Mouse (Mus musculus) CH12F3 (cell line): ENCODE measurements around the gene Tceanc2.

ENCODE experiments used
- in situ Hi-C: fragments of 300-500 bp; cut with MboI; formaldehyde crosslinking; loops from 2 replicates; pipeline ENCODE4 v1.14.3; 2020; ENCODE audit warnings: low sequenced_read_pairs

Tceanc2 gene

DNA sequence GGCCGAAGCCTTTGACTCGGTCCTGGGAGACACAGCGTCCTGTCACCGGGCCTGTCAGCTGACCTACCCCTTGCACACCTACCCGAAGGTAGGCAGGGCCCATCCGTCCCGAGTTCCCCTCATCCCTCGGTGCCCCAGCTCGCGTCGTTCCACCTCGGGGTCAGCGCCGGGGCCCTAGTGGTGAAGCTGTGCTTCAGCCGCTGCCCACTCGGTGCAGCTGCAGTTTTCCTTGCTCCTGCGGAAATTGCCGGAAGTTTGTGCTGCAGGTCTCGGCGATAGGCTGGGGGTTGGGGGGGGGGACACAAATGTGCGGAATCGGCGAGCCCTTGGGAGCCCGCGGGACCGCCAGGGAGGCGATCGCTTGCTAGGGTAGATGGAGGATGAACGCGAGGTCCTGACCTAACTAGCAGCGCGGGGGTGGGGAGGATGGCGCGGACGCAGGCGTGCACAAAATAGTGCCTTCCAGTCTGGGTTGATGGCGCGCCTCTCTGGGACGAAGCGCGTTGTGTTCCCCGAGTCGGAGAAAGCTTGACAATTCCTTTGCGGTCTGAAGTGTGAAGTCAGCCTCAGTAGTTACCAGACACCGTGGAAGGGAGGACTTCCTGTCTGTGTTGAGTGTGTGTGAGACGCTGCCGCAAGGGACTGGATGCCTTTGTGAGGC is at the start of gene Tceanc2:
Gene Tceanc2, minus strand, starts transcription at position 287 of the 661 bp plus-strand sequence.
- in situ Hi-C loops = no loop called here

DNA sequence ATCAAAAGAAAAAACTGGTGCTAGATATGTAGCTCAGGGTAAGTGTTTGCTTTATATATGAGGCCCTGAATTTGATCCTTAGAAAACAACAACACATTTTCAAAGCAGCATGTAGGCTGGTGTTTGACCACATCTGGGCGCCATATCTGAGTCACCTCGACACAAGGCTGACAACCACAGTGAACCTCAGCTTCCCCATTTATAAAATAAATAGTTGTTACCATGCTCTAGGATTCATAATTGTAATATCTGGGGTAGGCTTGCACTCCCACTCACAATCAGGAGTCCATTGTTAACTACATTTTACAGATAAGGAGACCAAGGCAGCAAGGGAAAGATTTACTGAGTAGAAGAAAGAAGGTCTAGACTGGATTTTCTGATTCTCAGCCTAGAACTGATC is 47.4 kb upstream of the Tceanc2 start:
- in situ Hi-C loops = no loop called here

- in situ Hi-C loops = no loop called here
Observed at GRCm38 (mm10) chr4:107223225-107224204, 44.6 kb upstream of the Tceanc2 start.

DNA sequence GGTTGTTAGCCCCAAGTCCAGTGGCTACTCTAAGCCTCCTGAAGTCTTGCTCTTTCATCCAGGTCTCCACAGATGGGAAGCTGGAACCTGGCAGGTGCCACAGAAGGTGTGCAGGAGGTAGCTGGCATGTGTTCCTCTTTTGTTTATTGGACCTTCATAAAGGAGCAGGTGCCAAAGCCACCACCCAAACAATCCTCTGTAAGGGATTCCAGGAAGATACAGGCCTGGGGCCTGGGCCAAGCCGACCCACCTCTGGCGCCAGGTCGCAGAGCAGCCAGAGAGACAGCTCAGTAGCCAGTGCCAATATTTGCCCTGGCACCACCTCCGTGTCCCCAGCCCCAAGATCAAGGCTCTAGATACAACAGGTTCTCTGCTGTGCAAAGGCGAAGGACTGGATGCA is 42.6 kb upstream of the Tceanc2 start:
- in situ Hi-C loops = no loop called here

DNA sequence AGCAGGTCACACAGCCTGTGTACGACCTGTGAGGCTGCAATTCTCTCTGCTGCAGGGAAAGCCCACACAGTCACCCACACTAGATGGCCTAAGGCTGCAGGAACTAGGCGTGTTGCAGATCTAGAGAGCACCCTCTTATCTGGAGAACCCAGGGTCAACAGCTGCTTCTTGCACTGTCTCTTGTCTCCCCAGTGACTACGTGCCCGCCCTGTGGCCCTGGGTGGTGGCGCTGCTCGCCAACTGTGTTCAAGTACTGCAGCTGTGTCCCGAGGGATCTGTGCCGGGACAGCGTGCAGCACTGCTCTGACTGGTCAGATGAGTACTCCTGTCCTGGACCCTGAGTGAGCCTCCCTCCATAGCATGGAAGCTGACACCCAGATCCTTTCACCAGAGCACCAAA is 38.7 kb upstream of the Tceanc2 start:
- in situ Hi-C loops = no loop called here

DNA sequence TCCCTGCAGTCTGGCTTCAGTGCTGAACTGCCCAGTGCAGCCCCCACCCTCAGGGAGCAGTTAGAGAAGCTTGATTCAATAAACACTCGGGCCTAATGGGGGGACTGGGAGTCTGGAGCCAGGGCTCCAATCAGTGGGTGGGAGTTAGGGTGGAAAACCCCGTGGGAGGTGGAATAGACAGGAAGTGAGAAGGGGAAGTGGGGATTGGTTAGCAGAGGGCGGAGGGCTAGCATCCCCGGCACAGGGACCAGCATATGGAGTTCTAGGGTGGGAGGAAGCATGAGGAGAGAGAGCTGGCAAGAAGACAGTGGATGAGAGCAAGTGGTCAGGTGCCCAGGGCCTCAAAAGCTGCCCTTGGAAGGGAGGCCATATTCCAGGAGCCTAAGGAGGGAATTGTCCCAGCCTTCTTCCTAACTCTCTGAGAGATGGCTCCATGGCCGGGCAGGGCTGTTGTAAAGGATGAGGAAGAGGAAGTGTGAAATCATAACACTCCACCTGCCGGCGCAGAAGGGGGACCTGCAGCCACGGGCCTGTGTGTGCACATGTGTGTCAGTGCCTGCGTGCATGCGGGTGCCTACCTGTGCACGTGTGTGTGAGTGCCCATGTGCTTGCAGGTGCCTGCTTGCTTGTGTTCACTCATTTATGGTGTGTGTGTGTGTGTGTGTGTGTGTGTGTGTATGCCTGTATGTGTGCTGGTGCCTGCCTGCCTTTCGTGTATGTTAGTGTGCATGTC is 34.5 kb upstream of the Tceanc2 start:
- in situ Hi-C loops = no loop called here

GRCm38 (mm10) chr4:107211936-107212335 is 33.0 kb upstream of the Tceanc2 start:
- in situ Hi-C loops = no loop called here

- in situ Hi-C loops = no loop called here
Observed at GRCm38 (mm10) chr4:107211465-107211864, 32.5 kb upstream of the Tceanc2 start.

DNA sequence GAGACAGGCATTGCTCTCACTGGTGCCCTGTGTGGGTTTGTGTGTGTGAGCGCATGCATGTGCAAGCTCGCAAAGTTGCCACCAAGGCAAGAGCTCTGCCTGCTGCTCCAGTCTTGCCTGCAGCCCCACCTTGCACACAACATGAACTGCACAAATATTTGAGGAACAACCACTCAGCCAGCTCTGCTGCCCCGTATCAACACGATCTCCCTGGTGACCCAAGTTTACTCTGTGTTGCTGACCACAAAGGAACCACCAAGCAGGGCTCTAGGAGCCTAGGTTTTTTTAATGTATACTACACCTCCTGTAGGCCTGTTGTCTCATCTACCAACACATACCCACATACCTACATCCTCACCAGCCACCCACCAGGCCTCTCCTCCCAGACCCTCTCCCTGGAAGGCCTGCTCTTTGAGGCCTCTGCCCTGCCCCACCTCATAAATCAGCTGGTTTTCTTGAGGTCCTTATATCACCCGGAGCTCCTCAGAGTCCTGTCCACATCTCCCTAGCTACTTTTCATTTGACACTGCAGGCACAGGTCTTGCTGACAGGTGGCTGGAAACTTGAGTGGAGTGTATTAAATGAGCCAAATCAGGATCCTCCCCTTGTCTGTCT is 31.7 kb upstream of the Tceanc2 start:
- in situ Hi-C loops = no loop called here

DNA sequence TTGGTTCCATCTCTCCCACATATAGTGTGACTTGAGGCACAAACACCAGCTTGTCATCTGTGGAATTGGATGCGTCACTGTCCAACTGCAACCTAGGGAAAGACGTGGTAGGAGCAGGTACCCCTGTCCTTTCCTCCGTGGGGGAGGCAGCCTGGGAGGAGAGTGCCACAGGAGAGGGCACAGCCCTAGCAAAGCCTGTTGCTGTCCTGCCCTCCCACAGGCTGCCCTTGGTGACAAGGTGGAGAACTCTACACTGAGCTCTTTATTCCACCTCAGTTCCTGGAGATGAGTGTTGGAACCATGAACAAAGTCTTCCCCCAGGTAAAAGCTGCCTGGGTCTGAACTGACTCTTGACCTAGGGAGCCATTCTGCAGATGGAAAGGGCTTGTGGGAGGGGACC is 30.0 kb upstream of the Tceanc2 start, which contains the start of gene Ldlrad1:
Gene Ldlrad1, plus strand, starts transcription at position 301 of the 400 bp plus-strand sequence.
- in situ Hi-C loops = no loop called here

GRCm38 (mm10) chr4:107207016-107207415 is 28.1 kb upstream of the Tceanc2 start:
- in situ Hi-C loops = no loop called here

- in situ Hi-C loops = no loop called here
Observed at GRCm38 (mm10) chr4:107203001-107203400, 24.1 kb upstream of the Tceanc2 start.

- in situ Hi-C loops = no loop called here
Observed at GRCm38 (mm10) chr4:107201779-107202178, 22.9 kb upstream of the Tceanc2 start.

GRCm38 (mm10) chr4:107198072-107198471 is 19.2 kb upstream of the Tceanc2 start:
- in situ Hi-C loops = no loop called here

- in situ Hi-C loops = no loop called here
Observed at GRCm38 (mm10) chr4:107196454-107196853, 17.5 kb upstream of the Tceanc2 start.

DNA sequence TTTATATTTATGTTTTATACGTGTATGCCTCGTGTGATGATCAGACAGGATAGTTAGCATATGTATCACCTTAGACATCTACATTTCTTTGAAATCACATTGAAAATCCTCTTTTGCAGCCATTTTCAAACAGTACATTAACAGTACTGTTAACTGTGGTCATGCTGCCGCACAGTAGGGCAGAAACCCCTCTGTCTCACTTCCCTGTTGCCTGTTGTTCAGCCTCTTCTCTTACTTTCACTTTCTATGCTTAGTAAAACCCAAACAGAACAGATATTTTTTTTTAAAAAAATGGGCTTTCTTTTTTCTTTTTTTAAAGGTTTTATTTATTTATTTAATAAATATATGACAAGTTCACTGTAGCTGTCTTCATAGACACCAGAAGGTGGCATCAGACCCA is 14.9 kb upstream of the Tceanc2 start:
- in situ Hi-C loops = no loop called here

DNA sequence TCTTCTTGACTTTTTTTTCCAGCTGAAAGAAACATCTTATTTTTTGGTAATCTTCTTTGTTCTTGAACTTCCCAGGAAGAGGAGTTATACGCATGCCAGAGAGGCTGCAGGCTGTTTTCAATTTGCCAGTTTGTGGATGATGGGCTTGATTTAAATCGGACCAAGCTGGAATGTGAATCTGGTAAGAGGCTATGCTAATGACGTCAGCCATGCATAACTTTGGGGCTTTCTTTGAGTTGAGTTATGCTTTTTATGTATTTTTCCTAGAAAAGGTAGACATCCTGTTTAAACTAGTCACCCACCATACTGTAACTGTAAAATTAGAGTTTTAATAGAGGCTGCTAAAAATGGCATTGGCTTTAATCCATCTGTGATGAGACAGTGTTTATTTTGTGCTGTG is 6.8 kb upstream of the Tceanc2 start:
- in situ Hi-C loops = no loop called here

- in situ Hi-C loops = no loop called here
Observed at GRCm38 (mm10) chr4:107183203-107183602, 4.3 kb upstream of the Tceanc2 start.

- in situ Hi-C loops = no loop called here
Observed at GRCm38 (mm10) chr4:107182796-107183195, 3.9 kb upstream of the Tceanc2 start.

- in situ Hi-C loops = no loop called here
Observed at GRCm38 (mm10) chr4:107181866-107182265, 3.0 kb upstream of the Tceanc2 start.

- in situ Hi-C loops = no loop called here
Observed at GRCm38 (mm10) chr4:107180746-107181145, 1.8 kb upstream of the Tceanc2 start.
